Comparison of ENCODE assay signal across 11 mouse cellular contexts in genomic region chr5:72175530-72175929, GRCm38 (mm10). TPM values are rescaled to one million over a fixed set of nuclear protein-coding genes. Genes with fewer than 3 reads are reported as not detected.
DNase-seq lines count a peak whose midpoint lies in the region; ATAC-seq and TF ChIP-seq lines count a peak whose summit lies in the region.
"Had no signal": no experiment of that assay in that cellular context is flagged by ENCODE, and none has a peak within 500 bp of the region (broad histone marks: within the 10 kb centered on the region; RNA-seq: fewer than 3 reads in every experiment).

No protein-coding gene starts in this region.

- TF ChIP-seq POLR2A in brain, embryonic 14.5 days (IDR thresholded peaks at IDR 0.05; ENCODE audit: borderline replicate concordance, extremely low read depth, insufficient read depth, insufficient read length, poor library complexity, severe bottlenecking) = no peak

- DNase-seq in heart, postnatal 25 days (ENCODE audit: low spot score) = no peak
- peak; percentile 68 for DNase-seq in brain, embryonic 14.5 days (ENCODE audit: low read depth)
- peak; percentile 25 for DNase-seq in hindbrain, embryonic 10.5 days (ENCODE audit: low spot score)
- DNase-seq in thymus, postnatal 14 days = no peak
- no peak for DNase-seq in adrenal gland, adult 2 months
- no peak for DNase-seq in left cerebral cortex, postnatal 14 days (ENCODE audit: low spot score in 2 of 2)
- DNase-seq: kidney, postnatal 36 days; lung, postnatal 14 days had no signal

- no peaks in the 10 kb centered on the region for H3K9me3 ChIP-seq in heart, embryonic 15.5 days (replicated peaks)
- H3K9me3 ChIP-seq in hindbrain, embryonic 10.5 days = no peaks in the 10 kb centered on the region
- no peaks in the 10 kb centered on the region for H3K9me3 ChIP-seq in midbrain, embryonic 16.5 days (replicated peaks; ENCODE audit: control insufficient read depth, low read length, poor library complexity, severe bottlenecking)

- 23% methylated on average over 7 of the region's 7 CpGs for WGBS in heart, embryonic 15.5 days
- WGBS in hindbrain, embryonic 10.5 days = 22% methylated on average over 7 of the region's 7 CpGs
- WGBS in midbrain, embryonic 16.5 days = under 1% methylated on average over 7 of the region's 7 CpGs

- no peak for ATAC-seq in heart, embryonic 15.5 days (replicated peaks; ENCODE audit: insufficient number of reproducible peaks, insufficient read depth, low FRiP score, low read depth)
- ATAC-seq in midbrain, embryonic 16.5 days = peak; percentile 70

- H3K36me3 ChIP-seq in heart, embryonic 15.5 days = no peaks in the 10 kb centered on the region
- no peaks in the 10 kb centered on the region for H3K36me3 ChIP-seq in hindbrain, embryonic 10.5 days
- no peaks in the 10 kb centered on the region for H3K36me3 ChIP-seq in midbrain, embryonic 16.5 days (ENCODE audit: control insufficient read depth, insufficient read depth, low read length)

- no peak for TF ChIP-seq CTCF in brain, embryonic 14.5 days (IDR thresholded peaks at IDR 0.05; ENCODE audit: borderline replicate concordance, extremely low read depth, insufficient read depth, insufficient read length)

- H3K27ac ChIP-seq in heart, embryonic 15.5 days = no peak overlapping the region
- peak overlapping the region; percentile 71 for H3K27ac ChIP-seq in hindbrain, embryonic 10.5 days
- H3K27ac ChIP-seq in midbrain, embryonic 16.5 days (ENCODE audit: low read length) = no peak overlapping the region

- H3K4me1 ChIP-seq in heart, embryonic 15.5 days (replicated peaks) = no peaks in the 10 kb centered on the region; the same call in 1 of the 2 replicates
- H3K4me1 ChIP-seq in hindbrain, embryonic 10.5 days (replicated peaks) = peaks cover 8% of the 10 kb centered on the region
- H3K4me1 ChIP-seq in midbrain, embryonic 16.5 days (ENCODE audit: control insufficient read depth, insufficient read depth, low read length) = no peaks in the 10 kb centered on the region

- H3K27me3 ChIP-seq in heart, embryonic 15.5 days = no peaks in the 10 kb centered on the region
- no peaks in the 10 kb centered on the region for H3K27me3 ChIP-seq in hindbrain, embryonic 10.5 days (ENCODE audit: insufficient read depth, poor library complexity, severe bottlenecking)
- no peaks in the 10 kb centered on the region for H3K27me3 ChIP-seq in midbrain, embryonic 16.5 days (ENCODE audit: control insufficient read depth, insufficient read depth, low read depth, low read length)
- H3K27me3 ChIP-seq: CH12.LX had no signal

- H3K4me3 ChIP-seq in heart, embryonic 15.5 days = no peak overlapping the region
- H3K4me3 ChIP-seq in hindbrain, embryonic 10.5 days = peak overlapping the region; percentile 18; the same call in 1 of the 2 replicates
- no peak overlapping the region; the same call in 1 of the 2 replicates for H3K4me3 ChIP-seq in midbrain, embryonic 16.5 days (ENCODE audit: low read depth, low read length)

- H3K9ac ChIP-seq in heart, embryonic 15.5 days = no peak overlapping the region
- no peak overlapping the region for H3K9ac ChIP-seq in midbrain, embryonic 16.5 days (ENCODE audit: low read depth, low read length)

- intact Hi-C loops in heart, postnatal 25 days (cut with DNase I) = no loop called here
- intact Hi-C loops in left cerebral cortex, postnatal 14 days (cut with DNase I) = loop anchor here (10.0 kb wide), 1 partner anchor 579 kb away; the partner anchor contains the start of gene Txk

- peak overlapping the region; percentile 29; the same call in 1 of the 2 replicates for H3K4me2 ChIP-seq in heart, embryonic 15.5 days
- peak overlapping the region; percentile 39 for H3K4me2 ChIP-seq in midbrain, embryonic 16.5 days (ENCODE audit: low read length)

RNA-seq across cellular contexts. Expression of gene Commd8, which starts 7.5 kb away (rescaled TPM):
- 87.3 and 98.1 TPM in 2 replicates for polyA plus RNA-seq in heart, embryonic 15.5 days (2015; fragmentation: Nextera tagmentation; extraction: Ambion mirVana)
- total RNA-seq in heart, postnatal 25 days (2021) = 10 to 100 TPM; 42.0 to 43.7 TPM
- 42.7 and 55.6 TPM in 2 replicates for polyA plus RNA-seq in brain, embryonic 14.5 days (2012; rRNA removed)
- 152 and 154 TPM in 2 replicates for polyA plus RNA-seq in hindbrain, embryonic 10.5 days (2016; fragmentation: Nextera tagmentation; extraction: Ambion mirVana)
- 155 and 163 TPM in 2 replicates for polyA plus RNA-seq in midbrain, embryonic 16.5 days (2015; fragmentation: Nextera tagmentation; extraction: Ambion mirVana)
- 10 to 100 TPM; 46.9 to 70.1 TPM for total RNA-seq in adrenal gland, adult 2 months (2021)
- polyA plus RNA-seq in adrenal gland, adult 2 months (2012; rRNA removed) = 1.2 and 1.4 TPM in 2 replicates
- 10 to 100 TPM; 84.4 to 93.5 TPM for total RNA-seq in left cerebral cortex, postnatal 14 days (2021)

Comparison
In these comparisons a context has a peak if more than half of its experiments do, and no peak if none do; other contexts are left out.
1. DNase-seq: peak in brain, embryonic 14.5 days (single experiment) and hindbrain, embryonic 10.5 days (single experiment); none in heart, postnatal 25 days (single experiment), thymus, postnatal 14 days (single experiment), adrenal gland, adult 2 months (single experiment) and left cerebral cortex, postnatal 14 days (0 of 2).
2. RNA of gene Commd8, which starts 7.5 kb away (polyA plus RNA-seq): 155 to 163 TPM in midbrain, embryonic 16.5 days, 152 to 154 TPM in hindbrain, embryonic 10.5 days, 87.3 to 98.1 TPM in heart, embryonic 15.5 days and 42.7 to 55.6 TPM in brain, embryonic 14.5 days; 1.2 to 1.4 TPM in adrenal gland, adult 2 months; every median in the first group is over 10 times any median in the second.